ENCODE assay signal across 24 mouse cellular contexts in the genomic region with DNA sequence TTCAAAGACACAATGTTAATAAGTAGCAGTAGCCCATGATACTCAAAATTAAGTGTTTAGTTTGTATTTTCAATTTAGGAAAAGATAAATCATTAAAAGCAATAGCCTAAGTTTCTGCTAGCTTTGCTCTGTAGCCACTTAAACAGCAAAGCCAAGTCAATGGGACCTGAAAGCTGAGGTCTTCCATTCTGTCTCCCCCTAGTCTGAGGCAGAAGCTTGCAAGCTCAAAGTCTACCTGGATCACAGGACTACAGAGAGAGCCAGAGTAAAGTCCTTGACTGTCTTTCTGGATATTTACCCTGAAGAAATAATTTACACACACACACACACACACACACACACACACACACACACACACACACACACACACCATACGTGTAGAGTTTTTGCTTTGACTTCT. TPM values are rescaled to one million over a fixed set of nuclear protein-coding genes. Genes with fewer than 3 reads are reported as not detected.
DNase-seq lines count a peak whose midpoint lies in the region; ATAC-seq and TF ChIP-seq lines count a peak whose summit lies in the region.
"Had no signal": no experiment of that assay in that cellular context is flagged by ENCODE, and none has a peak within 500 bp of the region (broad histone marks: within the 10 kb centered on the region; RNA-seq: fewer than 3 reads in every experiment).

No protein-coding gene starts in this region.

- H3K27me3 ChIP-seq in kidney, adult 2 months (replicated peaks; ENCODE audit: control insufficient read depth, insufficient read depth, low read length) = no peaks in the 10 kb centered on the region
- no peaks in the 10 kb centered on the region for H3K27me3 ChIP-seq in kidney, embryonic 14.5 days (ENCODE audit: control insufficient read depth, insufficient read depth, low read length)
- no peaks in the 10 kb centered on the region for H3K27me3 ChIP-seq in kidney, embryonic 15.5 days
- no peaks in the 10 kb centered on the region for H3K27me3 ChIP-seq in kidney, embryonic 16.5 days (ENCODE audit: insufficient read depth, low read length)
- H3K27me3 ChIP-seq: embryonic facial prominence, embryonic 13.5 days; embryonic facial prominence, embryonic 15.5 days had no signal

- H3K4me1 ChIP-seq in kidney, adult 2 months (ENCODE audit: control insufficient read depth, insufficient read depth, low read length) = no peaks in the 10 kb centered on the region
- no peaks in the 10 kb centered on the region for H3K4me1 ChIP-seq in kidney, embryonic 14.5 days (ENCODE audit: control insufficient read depth, insufficient read depth, low read length)
- H3K4me1 ChIP-seq in kidney, embryonic 15.5 days = peaks cover 29% of the 10 kb centered on the region
- H3K4me1 ChIP-seq in kidney, embryonic 16.5 days (ENCODE audit: insufficient read depth, low read length) = peaks cover 14% of the 10 kb centered on the region
- H3K4me1 ChIP-seq: embryonic facial prominence, embryonic 13.5 days; embryonic facial prominence, embryonic 15.5 days; forebrain, embryonic 10.5 days; forebrain, embryonic 12.5 days had no signal

- H3K4me3 ChIP-seq in kidney, adult 2 months (ENCODE audit: insufficient read depth, low read depth, low read length) = no peak overlapping the region
- no peak overlapping the region for H3K4me3 ChIP-seq in kidney, embryonic 14.5 days (ENCODE audit: low read length)
- no peak overlapping the region for H3K4me3 ChIP-seq in kidney, embryonic 15.5 days (replicated peaks)
- no peak overlapping the region for H3K4me3 ChIP-seq in kidney, embryonic 16.5 days (ENCODE audit: low read length)
- H3K4me3 ChIP-seq: embryonic facial prominence, embryonic 13.5 days; embryonic facial prominence, embryonic 15.5 days; erythroblast, embryonic 14.5 days; forebrain, embryonic 10.5 days; forebrain, embryonic 12.5 days had no signal

- H3K9me3 ChIP-seq in kidney, embryonic 14.5 days (ENCODE audit: control insufficient read depth, low read length) = no peaks in the 10 kb centered on the region
- H3K9me3 ChIP-seq in kidney, embryonic 15.5 days (replicated peaks) = no peaks in the 10 kb centered on the region
- H3K9me3 ChIP-seq in kidney, embryonic 16.5 days (ENCODE audit: low read length) = no peaks in the 10 kb centered on the region
- H3K9me3 ChIP-seq: embryonic facial prominence, embryonic 13.5 days; embryonic facial prominence, embryonic 15.5 days; forebrain, embryonic 10.5 days; forebrain, embryonic 12.5 days had no signal

- no peak overlapping the region for H3K9ac ChIP-seq in kidney, embryonic 14.5 days (ENCODE audit: low read depth, low read length)
- no peak overlapping the region for H3K9ac ChIP-seq in kidney, embryonic 15.5 days
- no peak overlapping the region for H3K9ac ChIP-seq in kidney, embryonic 16.5 days (replicated peaks; ENCODE audit: low read length)
- H3K9ac ChIP-seq: embryonic facial prominence, embryonic 13.5 days; embryonic facial prominence, embryonic 15.5 days; forebrain, embryonic 12.5 days had no signal

- H3K4me2 ChIP-seq in kidney, embryonic 14.5 days (replicated peaks; ENCODE audit: low read depth, low read length) = no peak overlapping the region
- no peak overlapping the region for H3K4me2 ChIP-seq in kidney, embryonic 15.5 days
- no peak overlapping the region for H3K4me2 ChIP-seq in kidney, embryonic 16.5 days (replicated peaks; ENCODE audit: low read depth, low read length)
- H3K4me2 ChIP-seq: embryonic facial prominence, embryonic 13.5 days; embryonic facial prominence, embryonic 15.5 days; forebrain, embryonic 12.5 days had no signal

- no peak for ATAC-seq in kidney, embryonic 14.5 days (ENCODE audit: low FRiP score, low TSS enrichment)
- no peak for ATAC-seq in kidney, embryonic 15.5 days (replicated peaks; ENCODE audit: low FRiP score)
- no peak for ATAC-seq in kidney, embryonic 16.5 days (ENCODE audit: low FRiP score, low TSS enrichment)
- ATAC-seq: forebrain, embryonic 14.5 days had no signal

- 45% methylated on average over 1 of the region's 1 CpGs for WGBS in kidney, adult 2 months
- 80% methylated on average over 1 of the region's 1 CpGs for WGBS in kidney, embryonic 14.5 days
- WGBS in kidney, embryonic 15.5 days = 83% methylated on average over 1 of the region's 1 CpGs
- WGBS in kidney, embryonic 16.5 days = 75% methylated on average over 1 of the region's 1 CpGs

- no peak for TF ChIP-seq POLR2A in kidney, adult 2 months (IDR thresholded peaks at IDR 0.05; ENCODE audit: low read depth, low read length)

- peak; percentile 78 for DNase-seq in kidney, adult 2 months
- peak; percentile 73 for DNase-seq in kidney, adult 9 months
- peak; percentile 39 to 67 for DNase-seq in kidney, postnatal 36 days
- DNase-seq: adrenal gland, adult 2 months; adrenal gland, postnatal 10 days; adrenal gland, postnatal 25 days; cerebellum, adult 11 months; cerebellum, adult 18-20 months; cerebellum, adult 8-10 months; cerebellum, adult 9-11 months; cerebellum, postnatal 14 days; cerebellum, postnatal 36 days; embryo, embryonic 11 days had no signal

- no peak for TF ChIP-seq CTCF in kidney, adult 2 months (conservative IDR thresholded peaks at IDR 0.05; ENCODE audit: insufficient read depth, insufficient read length, low read depth, low read length)

- no peaks in the 10 kb centered on the region for H3K36me3 ChIP-seq in kidney, adult 2 months (ENCODE audit: control insufficient read depth, insufficient read depth, low read length)
- no peaks in the 10 kb centered on the region for H3K36me3 ChIP-seq in kidney, embryonic 14.5 days (ENCODE audit: control insufficient read depth, insufficient read depth, low read length)
- no peaks in the 10 kb centered on the region for H3K36me3 ChIP-seq in kidney, embryonic 15.5 days
- H3K36me3 ChIP-seq in kidney, embryonic 16.5 days (ENCODE audit: insufficient read depth, low read length) = no peaks in the 10 kb centered on the region
- H3K36me3 ChIP-seq: embryonic facial prominence, embryonic 13.5 days; embryonic facial prominence, embryonic 15.5 days; forebrain, embryonic 10.5 days; forebrain, embryonic 12.5 days had no signal

- H3K27ac ChIP-seq in kidney, adult 2 months (ENCODE audit: insufficient read depth, low read depth, low read length) = no peak overlapping the region
- H3K27ac ChIP-seq in kidney, embryonic 14.5 days (ENCODE audit: low read depth, low read length) = no peak overlapping the region
- no peak overlapping the region for H3K27ac ChIP-seq in kidney, embryonic 15.5 days
- no peak overlapping the region for H3K27ac ChIP-seq in kidney, embryonic 16.5 days (ENCODE audit: low read length)
- H3K27ac ChIP-seq: embryonic facial prominence, embryonic 13.5 days; embryonic facial prominence, embryonic 15.5 days; forebrain, embryonic 10.5 days; forebrain, embryonic 12.5 days had no signal

RNA-seq across cellular contexts. Expression of a gene that starts 10.4 kb away (rescaled TPM):
- polyA plus RNA-seq in kidney, adult 2 months (2012; rRNA removed) = 0.87 and 1.2 TPM in 2 replicates
- 0.46 and 0.81 TPM in 2 replicates for polyA plus RNA-seq in kidney, embryonic 14.5 days (2014; fragmentation: Nextera tagmentation; extraction: Ambion mirVana)
- 0.33 and 0.45 TPM in 2 replicates for polyA plus RNA-seq in kidney, embryonic 15.5 days (2015; fragmentation: Nextera tagmentation; extraction: Ambion mirVana)
- polyA plus RNA-seq in kidney, embryonic 16.5 days (2015; fragmentation: Nextera tagmentation; extraction: Ambion mirVana) = 0.47 and 0.59 TPM in 2 replicates
- polyA plus RNA-seq: C2C12; erythroblast, embryonic 14.5 days had no signal

RNA-seq across cellular contexts. Expression of a gene that starts 22.8 kb away (rescaled TPM):
- 5.6 and 6.8 TPM in 2 replicates for polyA plus RNA-seq in kidney, adult 2 months (2012; rRNA removed)
- polyA plus RNA-seq in kidney, embryonic 14.5 days (2014; fragmentation: Nextera tagmentation; extraction: Ambion mirVana) = 1.3 and 2.0 TPM in 2 replicates
- 1.0 and 1.8 TPM in 2 replicates for polyA plus RNA-seq in kidney, embryonic 15.5 days (2015; fragmentation: Nextera tagmentation; extraction: Ambion mirVana)
- polyA plus RNA-seq in kidney, embryonic 16.5 days (2015; fragmentation: Nextera tagmentation; extraction: Ambion mirVana) = 2.1 and 2.3 TPM in 2 replicates
- polyA plus RNA-seq: C2C12; erythroblast, embryonic 14.5 days had no signal

RNA-seq across cellular contexts. Expression of a gene that starts 43.2 kb away (rescaled TPM):
- 0.03 TPM in 1 of 2 replicates, not detected in the other for polyA plus RNA-seq in kidney, adult 2 months (2012; rRNA removed)
- polyA plus RNA-seq in kidney, embryonic 14.5 days (2014; fragmentation: Nextera tagmentation; extraction: Ambion mirVana) = not detected in 2 replicates
- 0.19 and 0.93 TPM in 2 replicates for polyA plus RNA-seq in kidney, embryonic 15.5 days (2015; fragmentation: Nextera tagmentation; extraction: Ambion mirVana)
- polyA plus RNA-seq in kidney, embryonic 16.5 days (2015; fragmentation: Nextera tagmentation; extraction: Ambion mirVana) = 0.07 TPM in 1 of 2 replicates, not detected in the other
- polyA plus RNA-seq: C2C12; embryonic facial prominence, embryonic 11.5 days; erythroblast, embryonic 14.5 days; forebrain, embryonic 10.5 days; forebrain, embryonic 12.5 days; forebrain, embryonic 14.5 days had no signal
